Mouse (Mus musculus) embryonic fibroblast, embryonic 13.5 days (primary cell): Measurements from ENCODE around the gene Itgb2l.

Experiments used
- CTCF ChIP-seq: IDR thresholded peaks from 2 replicates; pipeline ENCODE4 v1.5.1; 2011; ENCODE audit warnings: mild to moderate bottlenecking, control low read depth, low read length, moderate library complexity, borderline replicate concordance; ENCODE audit not compliant: insufficient read depth
- POLR2A ChIP-seq: IDR thresholded peaks from 2 replicates; pipeline ENCODE4 v1.6.1; 2011; ENCODE audit warnings: low read depth, mild to moderate bottlenecking, control low read depth, low read length, moderate library complexity

DNA sequence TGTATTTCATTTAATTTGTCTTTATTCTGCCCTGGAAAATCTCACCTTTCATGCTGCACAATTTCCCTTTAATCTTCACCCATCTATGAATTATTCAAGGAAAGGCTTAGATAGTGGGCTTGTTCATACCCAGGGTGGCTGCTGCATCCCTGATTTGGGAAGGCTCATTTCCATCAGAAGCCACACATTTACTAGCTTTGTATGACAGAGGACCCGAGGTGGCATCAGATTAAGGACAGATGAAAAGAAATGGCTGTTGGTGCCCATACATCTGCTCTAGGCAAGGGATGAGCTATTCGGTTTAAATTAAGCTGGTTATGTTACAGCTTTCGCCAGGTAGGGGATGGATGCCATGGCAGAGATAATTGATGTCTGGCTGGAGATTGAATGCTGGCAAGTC is 48.1 kb upstream of the Itgb2l start:
- TF ChIP-seq POLR2A: no peak
- no peak for TF ChIP-seq CTCF
